Mouse (Mus musculus): ENCODE results near the gene Smpd2. TPM values are rescaled to one million over a fixed set of nuclear protein-coding genes. Genes with fewer than 3 reads are reported as not detected.

Smpd2 gene
- total RNA-seq, 2 experiments from 2014 or later: 10.7 to 11.4 TPM

DNA sequence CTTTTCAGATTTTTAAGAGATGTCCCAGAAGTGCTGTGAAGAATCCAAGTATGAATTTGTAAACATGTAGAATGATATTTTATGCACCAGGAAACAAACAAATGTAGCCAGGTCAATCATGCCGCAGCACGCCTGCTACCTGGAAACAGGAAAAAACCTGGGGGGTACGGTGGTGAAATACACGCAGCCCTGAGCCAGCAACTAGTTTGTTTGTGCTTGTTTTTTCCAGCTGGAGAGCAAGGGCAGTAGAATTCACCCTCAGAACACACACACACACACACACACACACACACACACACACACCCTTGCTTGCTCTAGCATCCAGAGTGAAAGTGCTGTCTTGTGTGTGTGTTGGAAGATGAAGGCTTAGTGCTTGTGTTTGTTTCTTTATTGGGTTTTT, 942 bp upstream of the Smpd2 start:
- intact Hi-C loops (cut with DNase I): no loop called here
- no peak for DNase-seq

DNA sequence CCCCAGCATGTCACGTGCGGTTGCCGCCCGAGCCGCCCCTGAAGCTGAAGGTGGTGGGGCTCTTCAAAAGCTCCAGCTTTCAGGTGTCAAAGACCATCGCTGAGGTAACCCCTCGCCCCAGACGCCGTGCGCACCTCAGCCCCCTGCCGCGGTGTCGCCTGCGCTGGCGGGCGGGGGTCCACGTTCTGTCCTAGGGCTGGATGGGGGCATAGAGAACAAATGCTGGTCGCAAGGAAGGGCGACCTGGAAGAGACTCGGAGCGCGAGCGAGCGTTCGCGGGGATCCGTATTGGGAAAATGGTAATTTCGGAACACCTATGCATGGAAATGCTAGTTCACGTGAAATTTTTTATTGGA, 327 bp upstream of the Smpd2 start:
- no peak for DNase-seq
- intact Hi-C loops (cut with DNase I): no loop called here

DNA sequence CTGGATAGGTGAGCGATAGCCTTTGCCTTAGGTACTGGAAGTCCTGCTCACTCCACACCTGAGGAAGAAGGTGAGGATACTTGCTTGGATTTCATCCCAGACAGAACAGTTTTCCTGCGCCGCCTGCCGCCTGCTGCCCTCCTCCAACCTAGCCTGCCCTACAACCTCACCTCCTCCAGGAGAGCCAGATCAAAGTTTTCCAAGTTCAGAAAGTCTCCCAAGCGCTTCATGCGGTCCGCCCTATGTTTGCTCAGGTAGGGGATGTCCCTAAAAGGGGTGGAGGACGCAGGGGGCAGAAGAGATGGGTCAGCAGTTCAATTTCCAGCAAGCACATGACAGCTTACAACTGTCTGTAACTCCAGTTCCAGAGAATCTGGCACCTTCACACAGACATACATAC, 875 bp downstream of the Smpd2 start:
- intact Hi-C loops (cut with DNase I): no loop called here
- DNase-seq: no peak

DNA sequence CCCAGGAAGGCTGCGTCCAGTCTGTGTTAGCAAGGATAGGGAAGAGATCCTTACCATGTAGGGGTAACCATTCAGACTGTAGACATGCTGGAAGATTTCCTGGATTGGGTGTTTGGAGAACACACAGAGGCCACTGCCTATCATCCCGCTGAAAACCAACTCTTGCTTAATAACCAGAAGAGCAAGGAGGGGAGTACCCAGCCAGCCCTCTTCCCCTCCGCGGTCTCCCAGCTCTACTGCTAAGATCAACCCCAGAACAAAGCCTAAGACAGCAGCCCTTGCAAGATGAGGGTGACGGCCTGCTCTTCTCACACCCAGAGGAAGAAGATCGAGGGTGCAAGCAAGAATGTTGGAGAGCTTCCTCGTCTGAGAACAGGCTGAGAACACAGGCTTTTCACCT, 1.3 kb downstream of the Smpd2 start:
- DNase-seq: no peak
- intact Hi-C loops (cut with DNase I): no loop called here

DNA sequence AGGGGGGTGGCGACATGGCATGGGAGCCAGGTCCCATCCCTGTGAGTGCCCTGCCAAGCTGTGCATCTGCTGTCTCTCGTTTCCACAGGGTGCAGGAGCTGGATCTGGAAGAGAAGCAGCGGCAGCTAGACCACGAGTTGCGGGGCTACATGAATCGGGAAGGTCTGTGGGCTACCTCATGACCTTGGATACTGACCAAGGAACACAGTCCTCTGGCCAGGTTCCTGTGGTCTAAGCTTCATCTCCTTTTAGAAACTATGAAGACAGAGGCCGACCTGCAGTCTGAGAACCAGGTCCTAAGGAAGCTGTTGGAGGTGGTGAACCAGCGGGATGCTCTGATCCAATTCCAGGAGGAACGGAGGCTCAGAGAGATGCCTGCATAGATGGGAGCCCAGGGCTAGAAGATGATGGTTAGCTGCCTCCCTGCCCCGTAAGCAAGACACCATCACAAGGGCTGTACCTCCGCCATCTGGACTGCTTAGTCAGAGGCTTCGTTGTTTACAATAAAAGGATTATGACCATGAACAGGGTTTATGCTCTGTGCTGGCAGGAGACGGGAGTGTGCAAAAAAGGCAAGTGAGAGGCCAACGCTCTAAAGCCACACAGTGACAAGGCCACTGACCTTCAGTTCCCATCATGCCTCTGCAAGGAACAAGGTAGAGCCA, 3.5 kb downstream of the Smpd2 start:
- no peak for DNase-seq
- intact Hi-C loops (cut with DNase I): no loop called here

DNA sequence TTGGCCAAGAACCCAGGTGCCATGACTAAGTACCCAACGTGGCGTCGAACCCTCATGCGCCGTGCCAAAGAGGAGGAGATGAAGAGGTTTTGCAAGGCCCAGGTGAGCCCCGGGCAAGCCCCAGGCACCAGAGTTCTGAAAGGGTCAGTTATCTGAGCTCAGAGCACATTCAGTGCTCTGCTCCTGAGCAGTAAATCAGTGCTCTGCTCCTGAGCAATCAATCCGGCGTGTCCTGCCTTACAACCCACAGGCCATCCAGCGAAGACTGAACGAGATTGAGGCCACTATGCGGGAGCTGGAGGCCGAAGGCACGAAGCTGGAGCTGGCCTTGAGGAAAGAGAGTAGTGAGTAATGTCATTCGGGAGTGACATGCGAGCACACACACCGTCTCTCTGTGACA, 4.4 kb downstream of the Smpd2 start:
- intact Hi-C loops (cut with DNase I): no loop called here
- DNase-seq: no peak

DNA sequence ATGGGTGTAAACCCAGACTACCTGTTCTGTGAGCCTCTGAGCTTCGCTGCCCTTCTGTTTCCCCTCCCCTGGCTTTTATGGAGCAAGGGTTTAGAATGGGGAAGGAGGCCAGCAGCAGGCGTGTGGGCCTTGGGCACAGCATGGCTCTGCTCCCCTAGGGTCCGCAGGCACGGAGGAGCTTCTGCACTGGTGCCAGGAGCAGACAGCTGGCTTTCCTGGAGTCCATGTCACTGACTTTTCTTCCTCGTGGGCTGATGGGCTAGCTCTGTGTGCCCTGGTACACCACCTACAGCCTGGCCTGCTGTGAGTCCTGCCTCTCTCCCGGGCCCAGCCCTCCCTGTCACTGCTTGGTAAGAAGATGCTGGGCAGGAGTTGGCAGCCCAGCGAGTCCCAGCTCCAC, 7.7 kb downstream of the Smpd2 start:
- intact Hi-C loops (cut with DNase I): no loop called here
- DNase-seq: no peak

DNA sequence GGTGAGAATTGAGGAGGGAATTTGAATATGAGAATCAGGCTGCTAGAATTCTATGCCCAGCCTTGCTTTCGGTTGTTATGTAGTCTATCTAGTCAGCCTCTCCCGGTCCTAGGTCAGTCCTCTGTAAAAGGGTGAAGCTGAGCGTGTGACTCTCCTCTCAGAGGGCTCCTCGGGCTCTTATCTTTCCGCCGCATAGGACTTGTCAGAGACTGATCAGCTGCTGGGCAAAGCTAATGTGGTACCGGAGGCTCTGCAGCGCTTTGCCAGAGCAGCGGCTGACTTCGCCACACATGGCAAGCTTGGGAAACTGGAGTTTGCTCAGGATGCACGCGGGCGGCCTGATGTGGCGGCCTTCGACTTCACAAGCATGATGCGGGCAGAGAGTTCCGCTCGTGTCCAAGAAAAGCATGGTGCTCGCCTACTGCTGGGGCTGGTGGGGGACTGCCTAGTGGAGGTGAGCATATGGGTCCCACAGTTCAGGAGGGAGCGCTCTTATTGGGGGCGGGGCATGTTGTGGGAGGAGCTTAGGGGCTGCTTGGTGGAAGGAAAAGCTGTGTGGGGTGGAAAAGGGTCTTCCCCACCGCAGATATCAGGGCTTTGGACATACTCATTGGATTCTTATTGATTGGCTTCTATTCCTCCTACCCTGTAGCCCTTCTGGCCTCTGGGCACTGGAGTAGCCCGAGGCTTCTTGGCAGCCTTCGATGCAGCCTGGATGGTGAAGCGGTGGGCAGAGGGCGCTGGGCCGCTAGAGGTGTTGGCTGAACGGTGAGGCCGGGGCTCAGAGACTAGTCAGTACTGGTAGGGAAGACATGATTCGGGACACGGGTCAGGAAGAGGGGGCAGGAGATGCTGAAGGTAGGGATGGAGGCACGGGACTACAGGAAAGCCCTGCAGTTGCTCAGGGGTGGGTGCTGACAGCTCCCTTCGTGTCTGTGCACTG, 9.0 kb downstream of the Smpd2 start:
- no peak for DNase-seq
- intact Hi-C loops (cut with DNase I): no loop called here

DNA sequence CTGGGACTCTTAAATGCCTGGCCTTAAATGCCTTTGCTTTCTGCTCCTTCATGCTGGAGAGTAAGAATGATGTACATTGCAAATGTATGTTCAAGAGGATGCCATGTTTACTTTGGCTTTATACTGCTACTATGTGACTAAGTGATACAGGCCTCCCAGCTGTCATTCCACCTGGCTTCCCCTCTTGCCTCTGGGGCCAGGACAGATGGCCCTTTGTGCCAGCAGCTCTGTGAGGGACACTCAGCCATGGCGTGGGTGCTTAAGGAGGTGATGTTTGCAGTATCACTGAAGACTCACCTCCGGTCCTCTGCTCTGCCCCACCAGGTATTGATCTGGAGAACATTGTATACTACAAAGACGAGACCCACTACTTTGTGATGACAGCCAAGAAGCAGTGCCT, 10.2 kb downstream of the Smpd2 start:
- intact Hi-C loops (cut with DNase I): no loop called here
- DNase-seq: no peak

DNA sequence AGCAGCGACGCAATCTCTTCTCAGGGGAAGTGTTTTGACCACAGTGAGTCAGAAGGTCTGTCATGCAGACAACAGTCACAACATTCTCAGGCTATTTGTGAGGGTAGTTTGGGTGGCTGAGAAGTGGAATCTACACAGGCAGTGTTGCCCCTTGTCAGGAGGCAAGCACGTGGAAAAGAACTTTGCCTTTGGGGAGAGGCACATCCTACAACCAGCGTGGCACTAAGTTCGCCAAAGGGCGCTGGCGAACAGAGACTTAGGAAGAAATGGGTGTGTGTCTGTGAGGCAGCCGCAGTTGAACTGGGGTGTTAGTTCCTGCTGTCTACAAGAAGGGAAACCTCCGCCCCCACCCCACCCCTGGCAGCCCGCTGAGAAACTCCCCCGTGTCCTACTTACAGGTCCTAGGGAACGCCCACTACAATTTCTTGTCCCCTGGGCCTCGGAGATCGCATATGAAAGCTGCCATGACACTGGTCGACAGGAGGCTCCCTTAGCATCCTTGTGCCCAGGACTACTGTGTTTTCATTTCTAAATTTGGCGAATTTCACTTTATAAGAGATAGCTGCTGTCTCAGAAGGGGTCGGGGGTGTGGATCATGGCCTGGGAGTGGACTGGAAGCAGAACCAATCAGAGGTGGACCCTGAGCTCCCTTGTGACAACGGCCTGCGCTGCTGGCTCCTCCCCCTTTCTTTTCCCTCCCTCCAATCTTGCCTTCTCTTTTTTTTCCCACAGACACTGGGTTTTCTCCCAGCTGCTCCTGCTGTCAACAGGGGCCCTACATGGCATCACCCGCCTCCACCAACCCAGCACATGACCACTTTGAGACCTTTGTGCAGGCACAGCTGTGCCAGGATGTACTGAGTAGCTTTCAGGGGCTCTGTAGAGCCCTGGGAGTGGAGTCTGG, 12.6 kb downstream of the Smpd2 start:
- peak; percentile 64 to 71 for DNase-seq
- intact Hi-C loops (cut with DNase I): no loop called here

DNA sequence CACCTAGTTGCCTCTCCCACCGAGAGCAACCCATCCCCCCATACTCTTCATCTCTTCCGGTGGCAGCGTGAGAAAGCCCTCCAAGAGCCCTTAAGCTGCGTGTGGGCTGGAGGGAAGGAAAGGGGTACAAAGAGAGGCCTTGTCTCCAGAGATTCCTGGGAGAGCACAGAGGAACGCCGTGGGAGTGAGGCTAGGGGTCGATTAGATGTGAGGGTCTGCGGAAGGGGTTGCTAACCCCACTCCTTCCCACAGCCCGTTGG, 13.2 kb downstream of the Smpd2 start:
- intact Hi-C loops (cut with DNase I): no loop called here
- no peak for DNase-seq

DNA sequence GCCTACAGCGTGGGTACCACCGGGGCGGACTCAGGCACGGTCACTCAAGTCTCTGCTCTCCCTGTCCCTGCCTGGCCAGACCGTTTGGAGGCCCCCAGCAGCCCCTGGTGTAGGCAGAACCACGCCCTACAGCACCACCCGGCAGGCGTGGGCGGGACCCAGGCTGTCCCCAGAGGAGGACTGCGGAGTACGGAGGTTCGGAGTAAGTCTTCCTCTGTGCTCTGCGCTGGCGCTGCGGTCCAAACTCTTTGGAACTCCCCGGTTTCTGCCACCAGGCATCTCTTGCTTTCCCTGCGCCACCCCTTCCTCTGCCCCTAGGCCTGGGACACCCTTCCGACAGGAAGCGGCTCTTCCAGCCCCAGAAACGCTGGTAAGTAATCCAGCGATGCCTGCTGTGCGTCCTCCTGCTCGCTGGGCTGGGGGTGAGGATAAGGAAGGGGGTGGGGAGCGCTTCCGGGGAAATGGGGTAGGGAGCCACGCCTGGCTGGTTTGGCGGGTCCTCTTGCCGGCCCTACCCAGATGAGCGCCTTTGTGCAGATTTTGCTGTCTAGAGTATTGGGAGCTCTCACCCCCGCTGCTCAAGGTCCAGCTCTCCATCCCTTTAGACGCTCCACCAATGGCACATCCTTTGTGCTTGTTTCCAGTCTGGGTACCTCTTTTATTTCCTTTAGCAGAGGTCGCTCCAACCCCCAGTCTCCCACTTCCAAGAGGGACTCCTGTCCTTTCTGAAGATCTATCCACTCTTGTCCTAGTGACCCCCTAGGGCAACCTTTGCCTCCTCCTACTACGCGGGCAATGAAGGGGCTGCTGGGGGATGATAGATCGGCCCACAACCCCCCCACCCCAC, 13.8 kb downstream of the Smpd2 start, which contains the start of gene Mical1:
Mical1 (plus strand) TSS at position 144 of the 847 bp plus-strand sequence.
- peak; percentile 58 to 69 for DNase-seq
- intact Hi-C loops (cut with DNase I): no loop called here

DNA sequence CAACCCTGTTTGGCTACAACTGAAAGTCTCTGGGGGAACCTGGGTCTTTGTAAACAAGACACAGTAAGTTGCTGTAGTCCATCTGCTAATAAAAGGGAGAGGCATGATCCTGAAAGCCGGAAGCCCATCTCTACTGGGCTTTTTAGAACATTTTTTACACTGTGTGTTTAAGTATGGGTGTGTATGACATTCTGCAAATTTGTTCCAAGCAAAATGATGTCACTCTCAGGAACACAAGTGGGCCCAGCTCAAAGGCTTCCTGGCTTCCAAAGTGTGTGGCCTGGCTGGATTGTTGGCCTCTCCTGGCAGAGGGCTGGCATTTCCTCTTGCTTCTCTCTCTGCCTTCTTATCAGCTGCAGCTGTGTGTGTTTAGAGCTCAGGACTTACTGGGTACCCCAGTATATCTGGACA, 15.2 kb downstream of the Smpd2 start:
- intact Hi-C loops (cut with DNase I): no loop called here
- no peak for DNase-seq

DNA sequence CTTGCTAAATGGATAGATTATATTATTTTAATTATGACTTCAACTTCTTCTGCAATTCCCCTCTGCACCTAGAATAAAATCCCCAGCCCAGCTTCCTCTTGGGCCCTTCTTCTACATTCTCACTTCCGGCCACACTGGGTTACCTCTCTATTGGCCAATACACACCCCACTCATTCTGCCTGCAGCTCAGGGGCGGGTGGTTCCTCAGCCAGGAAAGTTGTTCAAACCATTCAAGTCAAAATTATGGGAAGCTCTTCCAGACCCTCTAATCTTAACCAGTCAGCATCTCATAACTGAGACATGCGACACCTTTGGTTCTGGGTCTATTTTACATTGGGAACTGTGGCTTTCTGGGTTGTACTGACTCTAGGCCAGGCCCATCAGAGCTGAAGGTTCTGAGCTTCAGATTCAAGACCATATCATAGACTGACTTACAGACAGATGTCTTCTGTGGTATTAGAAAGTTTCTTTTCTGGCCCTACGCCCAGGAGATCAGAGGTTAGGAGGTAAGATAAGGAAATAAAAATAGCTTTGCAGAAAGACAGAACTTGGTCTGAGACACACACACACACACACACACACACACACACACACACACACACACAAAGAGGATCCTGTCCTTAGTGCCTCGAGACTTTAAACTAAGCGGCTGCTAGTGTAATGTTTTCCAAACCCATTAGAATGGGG, 16.2 kb downstream of the Smpd2 start:
- intact Hi-C loops (cut with DNase I): no loop called here
- DNase-seq: no peak

DNA sequence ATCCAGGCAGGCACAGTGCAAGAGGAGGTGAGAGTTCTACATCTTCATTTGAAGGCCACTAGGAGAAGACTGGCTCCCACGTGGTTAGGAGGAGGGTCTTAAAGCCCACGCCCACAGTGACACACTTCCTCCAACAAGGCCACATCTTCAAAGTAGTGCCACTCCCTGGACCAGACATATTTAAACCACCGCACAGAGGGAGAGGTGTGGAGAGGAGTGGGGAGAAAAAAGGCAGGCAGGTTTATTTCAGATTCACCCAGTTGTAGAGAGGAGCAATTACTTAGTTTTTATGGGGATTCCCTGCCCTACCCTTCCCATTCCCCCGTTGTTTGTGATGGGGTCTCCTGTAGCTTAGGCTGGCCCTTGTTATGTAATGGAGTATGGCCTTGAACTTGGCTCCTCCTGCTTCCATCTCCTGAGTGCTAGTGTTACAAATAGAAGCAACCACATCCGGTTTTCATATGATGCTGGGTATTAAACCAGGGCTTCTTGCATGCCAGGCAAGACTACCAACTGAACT, 17.1 kb downstream of the Smpd2 start:
- DNase-seq: no peak
- intact Hi-C loops (cut with DNase I): no loop called here

DNA sequence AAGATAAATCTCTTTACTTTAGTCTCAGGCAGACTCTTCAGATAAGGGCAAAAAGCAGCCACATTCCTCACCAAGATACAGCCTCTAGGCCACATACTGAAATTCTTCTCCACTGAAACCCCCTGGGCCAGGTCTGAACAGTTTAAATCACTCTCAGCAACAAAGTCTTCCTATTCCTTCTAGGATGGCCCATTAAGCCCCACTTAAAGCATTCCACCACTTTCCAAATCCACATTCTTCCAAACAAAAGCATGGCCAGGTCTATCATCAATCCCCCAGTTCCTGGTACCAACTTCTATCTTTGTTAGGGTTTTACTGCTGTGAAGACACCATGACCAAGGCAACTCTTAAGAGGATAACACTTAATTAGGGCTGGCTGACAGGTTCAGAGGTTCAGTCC, 17.6 kb downstream of the Smpd2 start:
- no peak for DNase-seq

DNA sequence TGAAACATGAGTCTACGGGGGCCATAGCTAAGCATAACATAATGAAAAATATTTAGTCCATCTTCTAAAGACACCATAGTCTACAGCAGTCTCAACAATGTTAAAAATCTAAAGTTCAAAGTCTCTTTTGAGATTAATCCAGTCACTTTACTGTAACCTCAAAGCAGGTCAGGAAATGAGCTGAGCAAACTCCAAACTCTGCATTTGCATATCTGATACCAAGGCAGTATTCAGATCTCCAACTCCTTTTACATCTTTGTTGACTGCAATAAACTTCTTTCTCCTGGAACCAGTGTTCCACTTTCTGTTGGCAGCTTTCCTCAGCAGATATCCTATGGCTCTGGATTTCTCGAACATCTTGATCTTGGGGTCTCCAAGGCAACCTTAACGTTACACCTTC, 19.5 kb downstream of the Smpd2 start:
- no peak for DNase-seq
- intact Hi-C loops (cut with DNase I): no loop called here

More for the DNA sequence above, 17.6 kb downstream of the Smpd2 start:
- intact Hi-C loops (cut with DNase I): no loop called here

DNA sequence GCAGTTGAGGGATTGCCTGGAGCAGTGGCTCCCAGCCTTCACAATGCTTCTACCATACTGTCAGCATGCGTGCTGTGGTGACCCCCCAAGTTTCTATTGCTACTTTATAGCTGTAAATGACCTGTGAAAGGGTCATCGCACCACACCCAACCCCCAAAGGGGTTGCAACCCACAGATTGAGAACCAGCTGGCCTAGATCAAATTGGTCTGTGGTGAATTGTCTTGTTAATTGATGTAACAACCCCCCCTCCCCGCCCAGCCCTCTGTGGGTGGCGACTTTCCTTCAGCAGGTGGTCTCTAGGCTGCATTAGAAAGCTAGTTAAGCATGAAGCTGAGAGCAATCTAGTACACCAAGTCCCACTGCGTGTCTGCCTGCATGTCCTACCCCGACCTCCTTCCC, 22.8 kb downstream of the Smpd2 start:
- no peak for DNase-seq
- intact Hi-C loops (cut with DNase I): no loop called here

DNA sequence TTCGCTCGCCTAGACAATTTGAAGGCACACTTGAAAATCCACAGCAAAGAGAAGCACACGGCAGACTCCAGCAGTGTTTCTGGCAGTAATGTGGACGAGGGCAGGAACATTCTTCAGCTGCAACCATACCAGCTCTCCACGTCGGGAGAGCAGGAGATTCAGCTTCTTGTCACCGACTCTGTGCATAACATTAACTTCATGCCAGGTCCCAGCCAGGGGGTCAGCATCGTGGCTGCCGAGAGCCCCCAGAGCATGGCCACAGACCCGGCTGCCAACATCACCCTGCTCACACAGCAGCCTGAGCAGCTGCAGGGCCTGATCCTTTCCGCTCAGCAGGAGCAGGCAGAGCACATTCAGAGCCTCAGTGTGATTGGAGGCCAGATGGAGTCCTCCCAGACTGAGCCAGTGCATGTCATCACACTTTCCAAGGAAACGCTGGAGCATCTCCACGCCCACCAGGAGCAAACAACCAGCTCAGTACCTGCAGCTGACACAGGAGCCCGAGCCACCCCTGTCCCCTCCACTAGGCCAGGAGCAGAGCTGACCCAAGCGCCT, 25.7 kb downstream of the Smpd2 start:
- intact Hi-C loops (cut with DNase I): no loop called here
- DNase-seq: no peak
